ENCODE assay signal across 13 mouse cellular contexts in genomic region chr7:97386106-97386805, GRCm38 (mm10). TPM values are rescaled to one million over a fixed set of nuclear protein-coding genes. Genes with fewer than 3 reads are reported as not detected.
DNase-seq lines count a peak whose midpoint lies in the region; ATAC-seq and TF ChIP-seq lines count a peak whose summit lies in the region.
"Had no signal": no experiment of that assay in that cellular context is flagged by ENCODE, and none has a peak within 500 bp of the region (broad histone marks: within the 10 kb centered on the region; RNA-seq: fewer than 3 reads in every experiment).

No protein-coding gene starts in this region.

- H3K4me3 ChIP-seq in embryonic facial prominence, embryonic 13.5 days, result no peak overlapping the region
- H3K4me3 ChIP-seq in embryonic facial prominence, embryonic 10.5 days, result no peak overlapping the region
- no peak overlapping the region for H3K4me3 ChIP-seq in left cerebral cortex, adult 2 months
- H3K4me3 ChIP-seq in intestine, embryonic 16.5 days (ENCODE audit: low read length), result no peak overlapping the region
- H3K4me3 ChIP-seq: embryonic facial prominence, embryonic 12.5 days; limb, embryonic 10.5 days; midbrain, embryonic 13.5 days had no signal

- H3K36me3 ChIP-seq in embryonic facial prominence, embryonic 13.5 days, result peaks cover 91% of the 10 kb centered on the region
- H3K36me3 ChIP-seq in embryonic facial prominence, embryonic 10.5 days (replicated peaks), result peaks cover 99% of the 10 kb centered on the region
- H3K36me3 ChIP-seq in intestine, embryonic 16.5 days (ENCODE audit: control insufficient read depth, insufficient read depth, low read length), result peaks cover 28% of the 10 kb centered on the region

- 0 out of 2 replicates have a peak overlapping the region, but pooled peaks have one; percentile 6 for H3K9ac ChIP-seq in embryonic facial prominence, embryonic 13.5 days
- no peak overlapping the region for H3K9ac ChIP-seq in intestine, embryonic 16.5 days (ENCODE audit: low read depth, low read length)
- H3K9ac ChIP-seq: embryonic facial prominence, embryonic 12.5 days; midbrain, embryonic 13.5 days had no signal

- no peak for ATAC-seq in embryonic facial prominence, embryonic 13.5 days (ENCODE audit: insufficient number of reproducible peaks, insufficient read depth, low FRiP score, low TSS enrichment, low read depth)
- ATAC-seq in intestine, embryonic 16.5 days, result peak; percentile 65
- ATAC-seq: midbrain, embryonic 13.5 days had no signal

- DNase-seq in embryonic facial prominence, embryonic 10.5 days (ENCODE audit: low spot score), result no peak
- no peak for DNase-seq in left cerebral cortex, adult 2 months (ENCODE audit: extremely low spot score in 1 of 2, low spot score in 2 of 2)
- no peak for DNase-seq in left cerebral cortex, adult 8-10 months (ENCODE audit: low spot score in 2 of 2)
- peak; percentile 67 for DNase-seq in brain, adult 2 months (ENCODE audit: low read depth, low spot score)
- DNase-seq in natural killer cell, adult 2 months (ENCODE audit: low spot score in 2 of 2), result no peak
- no peak for DNase-seq in ovary, postnatal 36 days (ENCODE audit: low spot score)

- no peak for TF ChIP-seq CTCF in left cerebral cortex, adult 2 months (IDR thresholded peaks at IDR 0.05)

- H3K9me3 ChIP-seq in embryonic facial prominence, embryonic 13.5 days, result no peaks in the 10 kb centered on the region
- no peaks in the 10 kb centered on the region for H3K9me3 ChIP-seq in embryonic facial prominence, embryonic 10.5 days
- no peaks in the 10 kb centered on the region for H3K9me3 ChIP-seq in intestine, embryonic 16.5 days (ENCODE audit: control insufficient read depth, low read length)
- H3K9me3 ChIP-seq: embryonic facial prominence, embryonic 12.5 days; limb, embryonic 10.5 days; midbrain, embryonic 13.5 days had no signal

- H3K4me1 ChIP-seq in embryonic facial prominence, embryonic 13.5 days, result no peaks in the 10 kb centered on the region
- no peaks in the 10 kb centered on the region for H3K4me1 ChIP-seq in embryonic facial prominence, embryonic 10.5 days
- no peaks in the 10 kb centered on the region for H3K4me1 ChIP-seq in intestine, embryonic 16.5 days (ENCODE audit: control insufficient read depth, insufficient read depth, low read length)
- H3K4me1 ChIP-seq: embryonic facial prominence, embryonic 12.5 days; limb, embryonic 10.5 days had no signal

- H3K27ac ChIP-seq in embryonic facial prominence, embryonic 13.5 days, result no peak overlapping the region
- no peak overlapping the region for H3K27ac ChIP-seq in embryonic facial prominence, embryonic 10.5 days (replicated peaks)
- H3K27ac ChIP-seq in left cerebral cortex, adult 2 months, result peak overlapping the region; percentile 64; the same call in 1 of the 2 replicates
- peak overlapping the region; percentile 38; the same call in 1 of the 2 replicates for H3K27ac ChIP-seq in intestine, embryonic 16.5 days (ENCODE audit: low read length)
- H3K27ac ChIP-seq: embryonic facial prominence, embryonic 12.5 days; limb, embryonic 10.5 days; midbrain, embryonic 13.5 days had no signal

- H3K4me2 ChIP-seq in embryonic facial prominence, embryonic 13.5 days, result no peak overlapping the region
- H3K4me2 ChIP-seq in intestine, embryonic 16.5 days (ENCODE audit: low read depth, low read length), result no peak overlapping the region
- H3K4me2 ChIP-seq: embryonic facial prominence, embryonic 12.5 days; midbrain, embryonic 13.5 days had no signal

- WGBS in embryonic facial prominence, embryonic 13.5 days, result 92% methylated on average over 7 of the region's 7 CpGs
- 91% methylated on average over 7 of the region's 7 CpGs for WGBS in embryonic facial prominence, embryonic 10.5 days
- WGBS in intestine, embryonic 16.5 days, result 81% methylated on average over 7 of the region's 7 CpGs

- no peaks in the 10 kb centered on the region for H3K27me3 ChIP-seq in embryonic facial prominence, embryonic 13.5 days
- no peaks in the 10 kb centered on the region for H3K27me3 ChIP-seq in embryonic facial prominence, embryonic 10.5 days (replicated peaks; ENCODE audit: low read depth, poor library complexity, severe bottlenecking)
- no peaks in the 10 kb centered on the region for H3K27me3 ChIP-seq in intestine, embryonic 16.5 days (replicated peaks; ENCODE audit: control insufficient read depth, insufficient read depth, low read length)
- H3K27me3 ChIP-seq: CH12.LX; embryonic facial prominence, embryonic 12.5 days; midbrain, embryonic 13.5 days had no signal

- intact Hi-C loops in left cerebral cortex, adult 2 months (cut with DNase I), result no loop called here

RNA-seq across cellular contexts. Expression of gene Ndufc2, which starts 13.5 kb away (rescaled TPM):
- polyA plus RNA-seq in embryonic facial prominence, embryonic 13.5 days (2015; fragmentation: Nextera tagmentation; extraction: Ambion mirVana), result 346 and 350 TPM in 2 replicates
- polyA plus RNA-seq in embryonic facial prominence, embryonic 10.5 days (2016; fragmentation: Nextera tagmentation; extraction: Ambion mirVana), result 304 and 310 TPM in 2 replicates
- 100 to 1,000 TPM; 213 to 230 TPM for total RNA-seq in left cerebral cortex, adult 2 months (2021)
- 100 to 1,000 TPM; 222 to 234 (median 229) TPM for total RNA-seq in left cerebral cortex, adult 8-10 months (2022)
- 377 and 385 TPM in 2 replicates for polyA plus RNA-seq in intestine, embryonic 16.5 days (2015; fragmentation: Nextera tagmentation; extraction: Ambion mirVana)

RNA-seq across cellular contexts. Expression of gene Alg8, which starts 14.8 kb away (rescaled TPM):
- 35.2 and 36.1 TPM in 2 replicates for polyA plus RNA-seq in embryonic facial prominence, embryonic 13.5 days (2015; fragmentation: Nextera tagmentation; extraction: Ambion mirVana)
- 55.2 and 58.8 TPM in 2 replicates for polyA plus RNA-seq in embryonic facial prominence, embryonic 10.5 days (2016; fragmentation: Nextera tagmentation; extraction: Ambion mirVana)
- total RNA-seq in left cerebral cortex, adult 2 months (2021), result 10 to 100 TPM in 1 of 2 experiments, 1 to 10 TPM in 1; 9.9 to 10.2 TPM
- 10 to 100 TPM in 2 of 4 experiments, 1 to 10 TPM in 2; 7.9 to 13.3 (median 11.2) TPM for total RNA-seq in left cerebral cortex, adult 8-10 months (2022)
- 51.3 and 55.7 TPM in 2 replicates for polyA plus RNA-seq in intestine, embryonic 16.5 days (2015; fragmentation: Nextera tagmentation; extraction: Ambion mirVana)

RNA-seq across cellular contexts. Expression of gene Thrsp, which starts 31.3 kb away (rescaled TPM):
- 0.63 and 1.0 TPM in 2 replicates for polyA plus RNA-seq in embryonic facial prominence, embryonic 13.5 days (2015; fragmentation: Nextera tagmentation; extraction: Ambion mirVana)
- 0.26 and 0.45 TPM in 2 replicates for polyA plus RNA-seq in embryonic facial prominence, embryonic 10.5 days (2016; fragmentation: Nextera tagmentation; extraction: Ambion mirVana)
- 10 to 100 TPM; 19.2 to 21.8 TPM for total RNA-seq in left cerebral cortex, adult 2 months (2021)
- total RNA-seq in left cerebral cortex, adult 8-10 months (2022), result 10 to 100 TPM; 17.6 to 27.1 (median 20.5) TPM
- polyA plus RNA-seq in intestine, embryonic 16.5 days (2015; fragmentation: Nextera tagmentation; extraction: Ambion mirVana), result 0.40 and 0.45 TPM in 2 replicates
- total RNA-seq: CH12.LX; hematopoietic stem cell, adult 5-6 weeks had no signal

RNA-seq across cellular contexts. Expression of gene Kctd21, which starts 54.1 kb away (rescaled TPM):
- 3.8 and 4.7 TPM in 2 replicates for polyA plus RNA-seq in embryonic facial prominence, embryonic 13.5 days (2015; fragmentation: Nextera tagmentation; extraction: Ambion mirVana)
- polyA plus RNA-seq in embryonic facial prominence, embryonic 10.5 days (2016; fragmentation: Nextera tagmentation; extraction: Ambion mirVana), result 4.0 and 4.6 TPM in 2 replicates
- 10 to 100 TPM; 12.5 to 14.6 TPM for total RNA-seq in left cerebral cortex, adult 2 months (2021)
- total RNA-seq in left cerebral cortex, adult 8-10 months (2022), result 10 to 100 TPM; 11.9 to 14.0 (median 12.5) TPM
- 4.1 and 4.4 TPM in 2 replicates for polyA plus RNA-seq in intestine, embryonic 16.5 days (2015; fragmentation: Nextera tagmentation; extraction: Ambion mirVana)

RNA-seq across cellular contexts. Expression of gene Usp35, which starts 54.4 kb away (rescaled TPM):
- polyA plus RNA-seq in embryonic facial prominence, embryonic 13.5 days (2015; fragmentation: Nextera tagmentation; extraction: Ambion mirVana), result 1.7 and 2.3 TPM in 2 replicates
- 1.8 TPM in 2 replicates for polyA plus RNA-seq in embryonic facial prominence, embryonic 10.5 days (2016; fragmentation: Nextera tagmentation; extraction: Ambion mirVana)
- total RNA-seq in left cerebral cortex, adult 2 months (2021), result 10 to 100 TPM; 18.8 to 19.9 TPM
- 10 to 100 TPM; 19.3 to 25.4 (median 22.6) TPM for total RNA-seq in left cerebral cortex, adult 8-10 months (2022)
- polyA plus RNA-seq in intestine, embryonic 16.5 days (2015; fragmentation: Nextera tagmentation; extraction: Ambion mirVana), result 0.54 and 0.60 TPM in 2 replicates

Comparison
In these comparisons a context has a peak if more than half of its experiments do, and no peak if none do; other contexts are left out.
1. H3K27ac ChIP-seq: peak in left cerebral cortex, adult 2 months (single experiment) and intestine, embryonic 16.5 days (single experiment); none in embryonic facial prominence, embryonic 13.5 days (single experiment) and embryonic facial prominence, embryonic 10.5 days (single experiment).